Mouse (Mus musculus) C2C12 (cell line): ENCODE measurements around the gene Idh2. TPM values are rescaled to one million over a fixed set of nuclear protein-coding genes. Genes with fewer than 3 reads are reported as not detected.

Source experiments
- H3K27me3 ChIP-seq: one replicate; pipeline ENCODE4 v1.6.1; 2011; ENCODE audit not compliant: control insufficient read depth, insufficient read depth, insufficient read length
- H3K36me3 ChIP-seq: one replicate; pipeline ENCODE4 v1.6.1; 2011; ENCODE audit not compliant: control insufficient read depth, insufficient read depth
- H3K4me3 ChIP-seq: one replicate; pipeline ENCODE4 v1.5.1; 2011; ENCODE audit warnings: mild to moderate bottlenecking, control low read depth; ENCODE audit not compliant: poor library complexity, insufficient read depth, severe bottlenecking
- H3K79me2 ChIP-seq: one replicate; pipeline ENCODE4 v1.6.1; 2011; ENCODE audit not compliant: control insufficient read depth, insufficient read depth
- H3K79me3 ChIP-seq: one replicate; pipeline ENCODE4 v1.6.1; 2011; ENCODE audit warnings: low read depth, control low read depth
- H3ac ChIP-seq: one replicate; pipeline ENCODE3; 2011; ENCODE audit warnings: low read depth; ENCODE audit not compliant: control insufficient read depth, insufficient read length
- CEBPB ChIP-seq: IDR thresholded peaks from one replicate; pipeline ENCODE4 v1.6.1; 2011; ENCODE audit warnings: low read depth, mild to moderate bottlenecking, control low read depth, moderate library complexity
- CTCF ChIP-seq: IDR thresholded peaks from one replicate; pipeline ENCODE4 v1.5.1; 2011; ENCODE audit not compliant: control insufficient read depth, insufficient read depth, insufficient read length
- FOSL1 ChIP-seq: IDR thresholded peaks from one replicate; pipeline ENCODE4 v1.8.0; 2011; ENCODE audit warnings: mild to moderate bottlenecking, low read length; ENCODE audit not compliant: poor library complexity, insufficient read depth, severe bottlenecking
- MAX ChIP-seq: IDR thresholded peaks from one replicate; pipeline ENCODE4 v1.6.1; 2011; ENCODE audit warnings: mild to moderate bottlenecking, control low read depth
- MYOD1 ChIP-seq: IDR thresholded peaks from one replicate; pipeline ENCODE4 v1.6.1; 2011; ENCODE audit warnings: low read depth; ENCODE audit not compliant: control insufficient read depth, insufficient read length
- MYOG ChIP-seq: IDR thresholded peaks from one replicate; pipeline ENCODE4 v1.6.1; 2011; ENCODE audit not compliant: control insufficient read depth, insufficient read length; ENCODE audit errors: extremely low read depth
- USF1 ChIP-seq: IDR thresholded peaks from one replicate; pipeline ENCODE4 v1.6.1; 2011; ENCODE audit warnings: low read depth, mild to moderate bottlenecking, control low read depth, moderate library complexity
- polyA plus RNA-seq: library from polyadenylated mRNA; unstranded; fragments of >200 nt; fragmentation: generic; extraction: Trizol; gene quantifications from one replicate; pipeline ENCODE4 v1.2.1, GENCODE M21; 2012; ENCODE audit warnings: missing spikeins

The Idh2 gene
- polyA plus RNA-seq, 1 experiment: 244 TPM

DNA sequence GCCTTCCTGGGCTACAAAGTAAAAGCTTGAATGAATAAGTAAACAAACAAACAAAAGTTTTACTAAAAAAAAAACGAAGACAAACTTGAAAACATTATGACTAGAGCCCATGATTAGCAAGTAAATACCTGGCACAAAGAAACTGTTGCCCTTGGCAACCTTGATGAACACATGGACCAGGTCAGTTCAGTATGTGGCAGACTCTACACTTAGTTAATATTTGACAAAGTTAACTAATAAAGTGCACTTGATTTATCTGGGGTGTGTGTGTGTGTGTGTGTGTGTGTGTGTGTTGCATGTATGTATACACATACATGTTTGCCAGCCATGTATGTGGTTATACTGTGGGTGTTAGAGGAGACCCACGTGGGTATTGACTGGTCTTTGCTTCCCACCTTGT lies 65.4 kb downstream of the Idh2 start:
- Histone ChIP-seq H3ac (no peak overlapping the region), H3K79me3 (peaks cover 3% of the 10 kb centered on the region)
- TF ChIP-seq MAX (no peak), USF1 (no peak), CTCF (no peak)

GRCm38 (mm10) chr7:80047041-80047440 lies 68.2 kb downstream of the Idh2 start:
- no peak overlapping the region for H3K4me3 ChIP-seq
- H3ac ChIP-seq: no peak overlapping the region
- TF ChIP-seq CTCF (no peak), USF1 (no peak), MYOD1 (no peak), FOSL1 (no peak), CEBPB (no peak), MAX (no peak), MYOG (no peak)
- no peaks in the 10 kb centered on the region for H3K36me3 ChIP-seq
- peaks cover 1% of the 10 kb centered on the region for H3K79me3 ChIP-seq
- no peaks in the 10 kb centered on the region for H3K27me3 ChIP-seq
- H3K79me2 ChIP-seq: no peaks in the 10 kb centered on the region

More for the DNA sequence above, 65.4 kb downstream of the Idh2 start:
- Histone ChIP-seq H3K36me3 (no peaks in the 10 kb centered on the region), H3K27me3 (no peaks in the 10 kb centered on the region), H3K4me3 (no peak overlapping the region), H3K79me2 (no peaks in the 10 kb centered on the region)

Other genes starting within 250 kb of the Idh2 start
- gene Ap3s2, start 194.7 kb downstream of the Idh2 start, polyA plus RNA-seq: 14.3 TPM
- 41.2 TPM for gene Arpin, start 180.0 kb downstream of the Idh2 start, polyA plus RNA-seq
- gene Zfp710, start 90.6 kb downstream of the Idh2 start, polyA plus RNA-seq: 5.3 TPM
- gene Sema4b, start 71.4 kb upstream of the Idh2 start, polyA plus RNA-seq: 19.8 TPM
- 131 TPM for gene Cib1, start 117.4 kb upstream of the Idh2 start, polyA plus RNA-seq
- 1.2 TPM for gene Gdpgp1, start 117.5 kb upstream of the Idh2 start, polyA plus RNA-seq
- gene Ttll13, start 131.0 kb upstream of the Idh2 start, polyA plus RNA-seq: not detected
- gene Ngrn, start 145.8 kb upstream of the Idh2 start, polyA plus RNA-seq: 31.1 TPM
- gene Vps33b, start 154.3 kb upstream of the Idh2 start, polyA plus RNA-seq: 6.6 TPM
- 55.1 TPM for gene Prc1, start 179.1 kb upstream of the Idh2 start, polyA plus RNA-seq
- 7.0 TPM for gene Rccd1, start 209.1 kb upstream of the Idh2 start, polyA plus RNA-seq
- 46.9 TPM for gene Unc45a, start 225.6 kb upstream of the Idh2 start, polyA plus RNA-seq
- gene Hddc3, start 227.7 kb upstream of the Idh2 start, polyA plus RNA-seq: 55.9 TPM